Mouse (Mus musculus): ENCODE measurements around the gene Gabpb1.
"Not testable (repeated sequence)": the region's sequence is repeated elsewhere in the genome, so short reads cannot be mapped to it uniquely, and the experiment has no call there.

The Gabpb1 gene

GRCm38 (mm10) chr2:126640298-126640697 lies 35.8 kb downstream of the Gabpb1 start:
- no peak for DNase-seq (ENCODE audit: low spot score in 2 of 2)

GRCm38 (mm10) chr2:126635939-126636823 lies 40.0 kb downstream of the Gabpb1 start:
- DNase-seq (ENCODE audit: low spot score in 2 of 2), result no peak

- no peak for DNase-seq (ENCODE audit: low spot score in 2 of 2)
Observed at GRCm38 (mm10) chr2:126633165-126633564, 43.0 kb downstream of the Gabpb1 start.

GRCm38 (mm10) chr2:126628455-126628995 lies 47.6 kb downstream of the Gabpb1 start:
- no peak for DNase-seq (ENCODE audit: low spot score in 2 of 2)

GRCm38 (mm10) chr2:126623138-126623537 lies 53.0 kb downstream of the Gabpb1 start:
- DNase-seq (ENCODE audit: low spot score in 2 of 2), result no peak

GRCm38 (mm10) chr2:126622455-126622854 lies 53.7 kb downstream of the Gabpb1 start:
- DNase-seq (ENCODE audit: low spot score in 2 of 2), result no peak

GRCm38 (mm10) chr2:126619249-126619704 lies 56.9 kb downstream of the Gabpb1 start, which contains the start of gene Hdc:
Gene Hdc, minus strand, starts transcription at chr2:126619299.
- no peak for DNase-seq (ENCODE audit: low spot score in 2 of 2)

- no peak for DNase-seq (ENCODE audit: low spot score in 2 of 2)
Observed at GRCm38 (mm10) chr2:126618470-126619179, 57.5 kb downstream of the Gabpb1 start.

- no peak for DNase-seq (ENCODE audit: low spot score in 2 of 2)
Observed at GRCm38 (mm10) chr2:126615355-126615754, 60.8 kb downstream of the Gabpb1 start.

GRCm38 (mm10) chr2:126609600-126609999 lies 66.5 kb downstream of the Gabpb1 start:
- DNase-seq (ENCODE audit: low spot score in 2 of 2), result not testable (repeated sequence)

- no peak for DNase-seq (ENCODE audit: low spot score in 2 of 2)
Observed at GRCm38 (mm10) chr2:126607553-126608203, 68.5 kb downstream of the Gabpb1 start.

GRCm38 (mm10) chr2:126606688-126607062 lies 69.5 kb downstream of the Gabpb1 start:
- no peak for DNase-seq (ENCODE audit: low spot score in 2 of 2)

GRCm38 (mm10) chr2:126606061-126606687 lies 70.0 kb downstream of the Gabpb1 start:
- no peak for DNase-seq (ENCODE audit: low spot score in 2 of 2)

GRCm38 (mm10) chr2:126601918-126602600 lies 74.1 kb downstream of the Gabpb1 start:
- DNase-seq (ENCODE audit: low spot score in 2 of 2), result no peak

GRCm38 (mm10) chr2:126600533-126600932 lies 75.6 kb downstream of the Gabpb1 start:
- no peak for DNase-seq (ENCODE audit: low spot score in 2 of 2)

- DNase-seq (ENCODE audit: low spot score in 2 of 2), result no peak
Observed at GRCm38 (mm10) chr2:126599005-126599404, 77.1 kb downstream of the Gabpb1 start.

GRCm38 (mm10) chr2:126598359-126598758 lies 77.8 kb downstream of the Gabpb1 start:
- no peak for DNase-seq (ENCODE audit: low spot score in 2 of 2)

GRCm38 (mm10) chr2:126597279-126598241 lies 78.6 kb downstream of the Gabpb1 start:
- DNase-seq (ENCODE audit: low spot score in 2 of 2), result no peak

- DNase-seq (ENCODE audit: low spot score in 2 of 2), result no peak
Observed at GRCm38 (mm10) chr2:126596347-126597072, 79.6 kb downstream of the Gabpb1 start.

Measured in spleen, postnatal 14 days (tissue).